Mouse (Mus musculus) CH12.LX (cell line): ENCODE measurements around the gene Iqcn. TPM values are rescaled to one million over a fixed set of nuclear protein-coding genes. Genes with fewer than 3 reads are reported as not detected.

Experiments
- polyA plus RNA-seq: library from polyadenylated mRNA; unstranded; fragments of >175 nt; gene quantifications from 2 replicates; pipeline ENCODE4 v1.2.1, GENCODE M21; 2012; ENCODE audit warnings: low read depth; ENCODE audit not compliant: insufficient read length
- total RNA-seq, 2 experiments: library from RNA; depleted of rRNA; stranded (reverse); fragments of 300-350 nt in 1 of 2; fragments of >200 nt in 1 of 2; gene quantifications; 2 replicates each; pipeline ENCODE4 v1.2.3; 2012 to 2014

The Iqcn gene
- total and polyA plus RNA-seq, 3 experiments, result 0.07 TPM; not detected in 2

Other genes starting within 250 kb of the Iqcn start
Only the 20 nearest of the 28 such genes appear.
- gene Fkbp8, start 175.7 kb upstream of the Iqcn start, total RNA-seq (2012; rRNA removed), result 246 and 266 TPM in 2 replicates
- 172 and 178 TPM in 2 replicates for gene Fkbp8, start 175.7 kb upstream of the Iqcn start, total RNA-seq (2014; rRNA removed)
- 176 and 178 TPM in 2 replicates for gene Fkbp8, start 175.7 kb upstream of the Iqcn start, polyA plus RNA-seq
- gene Kxd1, start 175.5 kb upstream of the Iqcn start, total RNA-seq (2012; rRNA removed), result 45.7 and 63.4 TPM in 2 replicates
- 67.9 and 68.0 TPM in 2 replicates for gene Kxd1, start 175.5 kb upstream of the Iqcn start, total RNA-seq (2014; rRNA removed)
- gene Kxd1, start 175.5 kb upstream of the Iqcn start, polyA plus RNA-seq, result 56.6 and 56.7 TPM in 2 replicates
- 9.8 TPM in 2 replicates for gene Ell, start 164.0 kb upstream of the Iqcn start, total RNA-seq (2012; rRNA removed)
- 6.4 and 6.5 TPM in 2 replicates for gene Ell, start 164.0 kb upstream of the Iqcn start, total RNA-seq (2014; rRNA removed)
- gene Ell, start 164.0 kb upstream of the Iqcn start, polyA plus RNA-seq, result 14.0 and 17.9 TPM in 2 replicates
- 141 and 174 TPM in 2 replicates for gene Isyna1, start 109.1 kb upstream of the Iqcn start, total RNA-seq (2012; rRNA removed)
- gene Isyna1, start 109.1 kb upstream of the Iqcn start, total RNA-seq (2014; rRNA removed), result 99.9 and 107 TPM in 2 replicates
- 139 and 163 TPM in 2 replicates for gene Isyna1, start 109.1 kb upstream of the Iqcn start, polyA plus RNA-seq
- 77.3 and 84.9 TPM in 2 replicates for gene Ssbp4, start 94.6 kb upstream of the Iqcn start, total RNA-seq (2012; rRNA removed)
- gene Ssbp4, start 94.6 kb upstream of the Iqcn start, total RNA-seq (2014; rRNA removed), result 31.0 and 41.3 TPM in 2 replicates
- gene Ssbp4, start 94.6 kb upstream of the Iqcn start, polyA plus RNA-seq, result 114 and 128 TPM in 2 replicates
- gene Lrrc25, start 87.3 kb upstream of the Iqcn start, total RNA-seq (2012; rRNA removed), result 0.25 and 0.30 TPM in 2 replicates
- gene Lrrc25, start 87.3 kb upstream of the Iqcn start, total RNA-seq (2014; rRNA removed), result 2.4 and 2.6 TPM in 2 replicates
- 4.0 and 5.9 TPM in 2 replicates for gene Lrrc25, start 87.3 kb upstream of the Iqcn start, polyA plus RNA-seq
- gene Gdf15, start 71.0 kb upstream of the Iqcn start, total RNA-seq (2012; rRNA removed), result 0.21 TPM in 1 of 2 replicates, not detected in the other
- gene Gdf15, start 71.0 kb upstream of the Iqcn start, total RNA-seq (2014; rRNA removed), result not detected in 2 replicates
- 0.16 TPM in 1 of 2 replicates, not detected in the other for gene Gdf15, start 71.0 kb upstream of the Iqcn start, polyA plus RNA-seq
- gene Pgpep1, start 43.1 kb upstream of the Iqcn start, total RNA-seq (2012; rRNA removed), result 15.2 and 22.9 TPM in 2 replicates
- 10.3 and 12.3 TPM in 2 replicates for gene Pgpep1, start 43.1 kb upstream of the Iqcn start, total RNA-seq (2014; rRNA removed)
- 30.0 and 35.1 TPM in 2 replicates for gene Pgpep1, start 43.1 kb upstream of the Iqcn start, polyA plus RNA-seq
- gene Lsm4, start 30.2 kb upstream of the Iqcn start, total RNA-seq (2012; rRNA removed), result 135 and 168 TPM in 2 replicates
- gene Lsm4, start 30.2 kb upstream of the Iqcn start, total RNA-seq (2014; rRNA removed), result 134 and 143 TPM in 2 replicates
- 240 and 256 TPM in 2 replicates for gene Lsm4, start 30.2 kb upstream of the Iqcn start, polyA plus RNA-seq
- 279 and 287 TPM in 2 replicates for gene Jund, start 4.5 kb upstream of the Iqcn start, total RNA-seq (2012; rRNA removed)
- gene Jund, start 4.5 kb upstream of the Iqcn start, total RNA-seq (2014; rRNA removed), result 147 and 191 TPM in 2 replicates
- gene Jund, start 4.5 kb upstream of the Iqcn start, polyA plus RNA-seq, result 255 and 283 TPM in 2 replicates
- gene Gm3336, start 15.1 kb downstream of the Iqcn start, total RNA-seq (2012; rRNA removed), result 0.25 and 0.34 TPM in 2 replicates
- 0.31 TPM in 1 of 2 replicates, not detected in the other for gene Gm3336, start 15.1 kb downstream of the Iqcn start, total RNA-seq (2014; rRNA removed)
- gene Gm3336, start 15.1 kb downstream of the Iqcn start, polyA plus RNA-seq, result 0.49 and 0.89 TPM in 2 replicates
- gene Pde4c, start 20.3 kb downstream of the Iqcn start, total RNA-seq (2012; rRNA removed), result 3.8 and 4.7 TPM in 2 replicates
- gene Pde4c, start 20.3 kb downstream of the Iqcn start, total RNA-seq (2014; rRNA removed), result 2.3 and 3.1 TPM in 2 replicates
- 6.5 TPM in 2 replicates for gene Pde4c, start 20.3 kb downstream of the Iqcn start, polyA plus RNA-seq
- 1.8 and 1.9 TPM in 2 replicates for gene Rab3a, start 51.2 kb downstream of the Iqcn start, total RNA-seq (2012; rRNA removed)
- 0.32 and 0.87 TPM in 2 replicates for gene Rab3a, start 51.2 kb downstream of the Iqcn start, total RNA-seq (2014; rRNA removed)
- 0.65 and 0.99 TPM in 2 replicates for gene Rab3a, start 51.2 kb downstream of the Iqcn start, polyA plus RNA-seq
- gene Mpv17l2, start 57.5 kb downstream of the Iqcn start, total RNA-seq (2012; rRNA removed), result 25.3 and 28.5 TPM in 2 replicates
- gene Mpv17l2, start 57.5 kb downstream of the Iqcn start, total RNA-seq (2014; rRNA removed), result 22.8 and 27.1 TPM in 2 replicates
- gene Mpv17l2, start 57.5 kb downstream of the Iqcn start, polyA plus RNA-seq, result 31.9 and 36.1 TPM in 2 replicates
- gene Pik3r2, start 73.3 kb downstream of the Iqcn start, total RNA-seq (2012; rRNA removed), result 37.4 and 45.9 TPM in 2 replicates
- 12.4 and 13.8 TPM in 2 replicates for gene Pik3r2, start 73.3 kb downstream of the Iqcn start, total RNA-seq (2014; rRNA removed)
- 16.3 and 25.8 TPM in 2 replicates for gene Pik3r2, start 73.3 kb downstream of the Iqcn start, polyA plus RNA-seq
- gene Mast3, start 101.6 kb downstream of the Iqcn start, total RNA-seq (2012; rRNA removed), result 11.3 and 11.6 TPM in 2 replicates
- gene Mast3, start 101.6 kb downstream of the Iqcn start, total RNA-seq (2014; rRNA removed), result 3.3 and 7.0 TPM in 2 replicates
- gene Mast3, start 101.6 kb downstream of the Iqcn start, polyA plus RNA-seq, result 22.2 and 23.4 TPM in 2 replicates
- gene Il12rb1, start 105.0 kb downstream of the Iqcn start, total RNA-seq (2012; rRNA removed), result 17.3 and 23.2 TPM in 2 replicates
- 4.5 and 5.6 TPM in 2 replicates for gene Il12rb1, start 105.0 kb downstream of the Iqcn start, total RNA-seq (2014; rRNA removed)
- 11.4 and 12.5 TPM in 2 replicates for gene Il12rb1, start 105.0 kb downstream of the Iqcn start, polyA plus RNA-seq
- gene Arrdc2, start 136.3 kb downstream of the Iqcn start, total RNA-seq (2012; rRNA removed), result 7.2 and 8.0 TPM in 2 replicates
- 5.6 and 8.8 TPM in 2 replicates for gene Arrdc2, start 136.3 kb downstream of the Iqcn start, total RNA-seq (2014; rRNA removed)
- 4.3 and 6.1 TPM in 2 replicates for gene Arrdc2, start 136.3 kb downstream of the Iqcn start, polyA plus RNA-seq
- 0.13 and 0.21 TPM in 2 replicates for gene Kcnn1, start 159.8 kb downstream of the Iqcn start, total RNA-seq (2012; rRNA removed)
- gene Kcnn1, start 159.8 kb downstream of the Iqcn start, total RNA-seq (2014; rRNA removed), result not detected in 2 replicates
- gene Kcnn1, start 159.8 kb downstream of the Iqcn start, polyA plus RNA-seq, result not detected in 2 replicates
- gene Ccdc124, start 170.5 kb downstream of the Iqcn start, total RNA-seq (2012; rRNA removed), result 58.7 and 62.9 TPM in 2 replicates
- gene Ccdc124, start 170.5 kb downstream of the Iqcn start, total RNA-seq (2014; rRNA removed), result 29.2 and 36.2 TPM in 2 replicates
- 82.0 and 113 TPM in 2 replicates for gene Ccdc124, start 170.5 kb downstream of the Iqcn start, polyA plus RNA-seq